Mouse (Mus musculus): ENCODE results near the gene Zbtb48. TPM values are rescaled to one million over a fixed set of nuclear protein-coding genes. Genes with fewer than 3 reads are reported as not detected.

The Zbtb48 gene
- total RNA-seq, 2 experiments from 2014 or later = 2.5 TPM

GRCm38 (mm10) chr4:152002063-152002462 lies 25.4 kb downstream of the Zbtb48 start:
- no peak for DNase-seq

DNA sequence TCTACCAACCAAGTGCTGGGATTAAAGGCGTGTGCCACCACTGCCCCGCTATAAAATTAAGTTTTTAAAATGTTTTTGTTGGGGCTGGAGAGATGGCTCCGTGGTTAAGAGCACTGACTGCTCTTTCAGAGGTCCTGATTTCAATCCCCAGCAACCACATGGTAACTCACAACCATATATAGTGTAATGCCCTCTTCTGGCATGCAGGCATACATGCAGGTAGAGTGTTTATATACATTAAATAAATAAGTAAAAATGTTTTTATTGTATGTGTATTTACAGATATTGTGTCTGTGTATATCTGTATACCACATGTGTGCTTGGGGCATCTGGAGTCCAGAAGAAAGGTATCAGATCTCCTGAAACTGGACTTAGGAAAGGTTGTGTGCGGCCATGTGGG lies 26.1 kb downstream of the Zbtb48 start:
- no peak for DNase-seq

- no peak for DNase-seq
Measured at GRCm38 (mm10) chr4:152000906-152001305, 26.6 kb downstream of the Zbtb48 start.

DNA sequence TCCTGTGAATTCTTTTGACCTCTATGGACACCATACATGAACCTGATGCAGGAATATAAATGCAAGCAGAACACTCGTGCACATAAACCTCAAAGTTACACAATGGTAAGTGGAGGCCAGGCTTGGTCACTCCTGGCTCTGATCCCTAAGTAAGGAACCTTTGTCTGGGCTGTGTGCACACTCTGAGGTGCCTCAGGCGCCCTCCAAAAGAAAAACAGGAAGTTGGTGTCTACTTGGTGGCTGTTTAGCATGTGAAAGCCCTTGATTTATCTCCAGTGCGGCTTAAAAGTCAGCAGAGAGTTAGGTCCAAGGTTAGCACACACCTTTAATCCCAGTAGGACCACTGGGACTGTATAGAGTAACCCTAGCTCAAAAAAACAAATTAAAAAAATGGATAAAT lies 28.0 kb downstream of the Zbtb48 start:
- DNase-seq = no peak

- DNase-seq = no peak
Measured at GRCm38 (mm10) chr4:151997701-151998100, 29.8 kb downstream of the Zbtb48 start.

DNA sequence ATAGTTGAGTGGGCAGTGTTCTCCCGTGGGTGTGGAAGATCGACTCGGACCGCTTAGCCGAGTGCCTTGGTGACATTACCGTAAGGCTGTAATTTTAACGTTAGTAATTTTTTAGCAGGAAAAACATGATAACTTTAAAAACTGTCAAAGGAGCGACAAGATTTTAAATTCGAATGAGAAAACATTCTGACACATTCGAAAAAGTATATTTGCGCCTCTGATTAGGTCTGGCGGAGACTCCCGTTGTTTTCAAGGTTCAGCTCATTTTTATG lies 30.6 kb downstream of the Zbtb48 start:
- no peak for DNase-seq

DNA sequence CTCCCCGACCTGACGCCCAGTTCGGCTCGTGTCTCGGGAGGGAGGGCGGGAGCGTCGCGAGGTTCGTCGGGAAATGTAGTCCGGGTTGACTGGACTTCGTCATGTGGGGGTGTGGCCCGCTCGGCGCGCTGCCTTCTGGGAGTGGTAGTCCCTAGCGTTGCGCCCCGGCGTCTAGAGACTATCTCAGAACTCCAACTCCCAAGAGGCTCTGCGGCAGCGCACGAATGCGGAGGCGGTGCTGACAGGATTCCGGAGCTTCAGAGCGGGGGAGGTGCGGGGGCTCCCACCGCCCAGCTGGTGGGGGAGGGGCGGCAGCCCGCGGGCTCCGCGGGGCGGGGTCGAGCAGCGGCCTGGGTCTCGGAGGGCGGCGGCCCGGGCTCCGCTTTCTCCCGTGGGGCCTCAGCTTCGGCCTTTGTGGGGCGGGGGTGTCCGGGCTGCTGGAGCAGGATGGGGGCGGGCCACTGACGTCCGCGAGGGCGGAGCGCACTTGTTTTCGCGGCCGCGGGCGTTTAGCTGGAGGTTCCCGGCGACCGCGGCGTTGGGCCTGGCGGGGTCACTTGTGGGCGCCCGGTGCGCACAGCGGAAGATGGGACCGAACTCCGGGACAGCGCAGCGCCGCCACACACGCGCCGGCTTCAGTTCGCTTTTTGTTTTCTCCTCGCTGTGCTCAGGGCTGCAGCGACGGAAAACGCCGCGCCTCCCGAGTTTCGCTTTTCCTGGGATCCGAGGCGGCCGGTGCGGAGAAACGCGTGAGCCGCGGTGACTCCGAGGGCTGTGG lies 31.1 kb downstream of the Zbtb48 start, which contains the start of gene Phf13:
TSS of gene Phf13 (minus strand) at position 86 of the 778 bp plus-strand sequence.
- DNase-seq = peak; percentile 99

GRCm38 (mm10) chr4:151995371-151996172 lies 31.9 kb downstream of the Zbtb48 start:
- DNase-seq = no peak

- peak; percentile 47 for DNase-seq
Measured at GRCm38 (mm10) chr4:151994228-151995171, 33.0 kb downstream of the Zbtb48 start.

DNA sequence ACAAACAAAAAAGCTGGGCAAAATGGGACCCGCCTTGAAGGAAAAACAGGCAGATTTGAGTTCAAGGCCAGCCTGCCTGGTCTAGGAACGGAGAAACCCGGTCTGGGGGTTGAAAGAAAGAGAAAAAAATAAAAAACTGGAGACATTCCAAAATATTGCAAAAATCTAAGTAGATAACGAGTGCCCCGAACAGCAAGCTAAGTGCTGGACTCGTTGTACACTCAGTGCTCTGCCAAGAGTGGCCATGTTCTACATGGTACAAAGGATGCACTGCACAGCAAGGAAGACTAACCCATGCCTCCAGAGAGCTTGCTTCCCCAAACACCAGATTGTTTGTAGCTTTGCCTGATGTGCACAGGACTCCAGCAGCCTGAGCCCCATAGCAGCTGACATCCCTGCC lies 34.4 kb downstream of the Zbtb48 start:
- no peak for DNase-seq

DNA sequence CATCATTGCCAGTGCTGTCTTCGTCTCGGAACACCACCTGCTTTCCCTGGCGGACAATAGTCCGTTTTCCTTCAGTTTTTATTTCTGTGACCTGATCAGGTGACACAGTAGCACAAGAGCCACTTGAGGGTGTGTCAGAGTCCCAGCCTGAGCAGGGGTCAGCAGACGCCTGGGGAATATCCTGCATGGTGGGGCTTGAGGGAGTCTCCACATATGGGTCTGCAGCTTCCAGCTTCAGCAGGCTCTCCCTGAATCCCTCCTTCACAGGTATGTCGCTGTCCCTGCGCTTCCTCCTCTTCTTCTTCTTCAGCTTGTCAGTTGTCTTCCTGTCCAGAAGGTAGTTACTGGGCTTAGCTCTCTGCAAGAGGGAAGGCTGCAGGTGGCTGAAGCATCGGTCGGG lies 35.4 kb downstream of the Zbtb48 start:
- DNase-seq = no peak

DNA sequence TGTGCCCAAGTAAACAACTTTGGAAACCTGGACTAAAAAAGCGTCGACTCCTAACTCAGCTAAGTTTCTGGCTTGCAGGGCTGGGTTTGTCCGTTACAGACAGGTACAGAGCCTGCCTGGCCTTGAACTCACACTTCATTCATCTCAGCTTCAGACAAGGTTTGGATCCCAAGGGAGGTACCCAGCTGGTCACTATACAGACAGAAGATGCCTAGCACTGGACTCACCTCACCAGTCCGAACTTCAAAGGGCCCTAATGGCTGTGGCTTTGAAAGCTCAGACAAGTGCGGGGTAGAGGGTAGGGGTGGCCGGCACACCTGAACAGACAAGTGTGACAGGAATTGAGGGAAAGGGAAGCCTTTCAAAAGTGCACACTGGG lies 38.4 kb downstream of the Zbtb48 start:
- DNase-seq = no peak

- DNase-seq = peak; percentile 80
Measured at GRCm38 (mm10) chr4:151988342-151989109, 38.9 kb downstream of the Zbtb48 start, which contains the start of gene Thap3. Gene Thap3, minus strand, starts transcription at chr4:151988997.

- no peak for DNase-seq
Measured at GRCm38 (mm10) chr4:151988014-151988341, 39.5 kb downstream of the Zbtb48 start.

- DNase-seq = no peak
Measured at GRCm38 (mm10) chr4:151986650-151987049, 40.8 kb downstream of the Zbtb48 start.

DNA sequence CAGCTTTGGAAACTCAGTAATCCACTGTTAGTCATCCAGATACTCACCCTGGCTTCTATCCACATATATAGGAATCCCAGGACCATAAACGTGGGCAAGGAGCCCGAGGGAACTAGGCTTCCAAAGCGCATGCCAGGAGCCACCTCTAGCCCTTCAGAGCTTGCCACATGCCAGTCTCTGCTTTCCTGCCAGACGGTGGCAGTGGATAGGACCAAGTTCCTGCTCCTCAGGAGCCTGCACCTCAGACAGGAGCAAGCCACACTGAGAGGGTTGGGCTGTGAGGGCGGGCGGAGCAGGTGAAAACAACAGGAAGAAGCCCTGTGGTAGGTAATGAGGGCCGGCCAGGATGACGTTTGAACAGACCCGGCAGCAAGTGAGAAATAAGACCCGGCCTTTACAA lies 41.6 kb downstream of the Zbtb48 start:
- no peak for DNase-seq

- peak; percentile 92 for DNase-seq
Measured at GRCm38 (mm10) chr4:151983560-151983959, 43.9 kb downstream of the Zbtb48 start.

- no peak for DNase-seq
Measured at GRCm38 (mm10) chr4:151983043-151983442, 44.4 kb downstream of the Zbtb48 start.

DNA sequence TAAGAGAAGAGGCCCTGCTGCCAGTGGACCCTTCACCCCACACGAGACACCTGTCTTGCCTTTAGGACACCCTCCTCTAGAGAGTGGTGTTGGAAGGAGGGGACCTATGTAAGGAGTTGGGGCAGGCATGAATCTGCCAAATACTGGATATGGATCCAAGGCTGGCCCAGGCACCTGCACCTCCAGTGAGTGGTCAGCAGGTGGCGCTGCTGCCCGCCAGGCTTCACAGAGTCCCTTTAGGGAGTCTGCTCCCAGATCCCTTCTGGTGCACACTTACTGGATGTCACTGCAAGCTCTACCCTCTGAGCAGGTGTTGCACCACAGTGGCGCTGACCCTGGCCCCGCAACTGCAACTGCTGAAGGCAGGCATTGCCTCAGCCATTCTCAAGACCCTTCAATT lies 46.1 kb downstream of the Zbtb48 start:
- peak; percentile 77 for DNase-seq

GRCm38 (mm10) chr4:151980699-151981098 lies 46.8 kb downstream of the Zbtb48 start:
- no peak for DNase-seq

- peak; percentile 71 for DNase-seq
Measured at GRCm38 (mm10) chr4:151977748-151978147, 49.7 kb downstream of the Zbtb48 start.

DNA sequence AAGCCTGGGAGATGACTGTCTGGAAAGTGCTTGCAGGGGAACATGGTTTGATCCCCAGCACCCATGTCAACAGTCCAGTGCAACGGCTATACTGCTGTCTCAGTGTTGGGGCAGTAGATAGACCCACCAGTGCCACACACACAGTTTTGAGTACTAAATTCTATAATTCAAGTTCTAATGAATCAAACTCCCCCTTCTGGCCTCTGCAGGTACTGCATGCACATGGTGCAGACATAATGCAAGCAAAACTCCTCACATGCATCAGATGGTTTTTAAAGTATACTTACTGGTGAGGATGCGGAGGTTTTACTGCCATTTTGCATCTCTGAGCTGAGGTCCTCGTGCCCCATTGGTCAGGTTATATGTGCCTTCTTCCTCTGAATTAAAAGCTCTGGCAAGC lies 52.0 kb downstream of the Zbtb48 start:
- DNase-seq = no peak
